Mouse (Mus musculus): ENCODE data around the gene Gm18596.
"Not testable (repeated sequence)": the region's sequence is repeated elsewhere in the genome, so short reads cannot be mapped to it uniquely, and the experiment has no call there.

Gm18596 gene

DNA sequence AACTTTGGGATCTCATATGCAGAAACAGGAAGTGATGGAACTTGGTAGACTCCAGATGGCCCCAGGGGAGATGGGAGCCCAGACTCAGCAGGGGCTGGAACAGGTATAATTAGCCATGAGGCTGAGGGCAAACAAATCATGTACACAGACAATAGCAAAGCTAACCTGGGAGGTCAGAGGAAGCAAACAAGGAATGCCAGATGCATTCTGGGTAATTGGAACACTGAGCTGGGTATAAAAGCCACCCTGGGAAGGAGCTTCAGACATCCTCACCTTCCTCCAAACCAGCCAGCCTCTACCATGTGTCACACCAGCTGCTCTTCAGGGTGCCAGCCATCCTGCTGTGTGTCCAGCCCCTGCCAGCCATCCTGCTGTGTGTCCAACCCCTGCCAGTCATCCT lies 31.3 kb downstream of the Gm18596 start, which contains the start of gene Gm10024:
Gene Gm10024 (plus strand): TSS at position 301 of the 400 bp plus-strand sequence.
- not testable (repeated sequence) for DNase-seq (ENCODE audit: low spot score in 2 of 2)

DNA sequence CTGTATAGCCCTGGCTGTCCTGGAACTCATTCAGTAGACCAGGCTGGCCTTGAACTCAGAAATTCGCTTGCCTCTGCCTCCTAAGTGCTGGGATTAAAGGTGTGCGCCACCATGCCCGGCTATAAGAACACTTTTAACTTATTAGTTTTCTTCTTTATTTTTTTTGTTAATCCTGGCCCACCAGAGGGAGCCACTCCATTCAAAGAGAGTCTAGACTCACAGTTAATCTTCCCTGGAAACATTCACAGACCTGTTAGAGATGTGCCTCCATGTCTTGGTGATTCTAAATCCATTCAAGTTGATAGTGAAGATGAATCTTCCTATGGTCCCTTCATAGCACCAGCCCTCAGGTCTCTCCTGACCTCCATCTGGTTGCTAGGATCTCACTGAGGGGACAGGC lies 32.6 kb downstream of the Gm18596 start:
- DNase-seq (ENCODE audit: low spot score in 2 of 2): no peak

DNA sequence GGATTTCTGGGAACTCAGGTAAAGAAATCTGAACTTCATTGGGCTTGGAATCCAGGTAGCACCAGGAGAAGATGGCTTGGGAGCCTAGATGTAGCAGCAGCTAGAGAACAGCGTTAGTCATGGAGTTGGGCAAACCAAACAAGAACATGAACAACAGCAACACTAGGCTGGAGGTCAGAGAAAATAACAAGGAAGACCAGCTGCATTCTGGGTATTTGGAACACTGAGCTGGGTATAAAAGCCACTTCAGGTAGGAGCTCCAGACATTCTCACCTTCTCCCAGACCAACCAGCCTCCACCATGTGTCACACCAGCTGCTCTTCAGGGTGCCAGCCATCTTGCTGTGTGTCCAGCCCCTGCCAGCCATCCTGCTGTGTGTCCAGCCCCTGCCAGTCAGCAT lies 36.1 kb downstream of the Gm18596 start, which contains the start of gene Gm10272:
Gene Gm10272 (plus strand): TSS at position 301 of the 400 bp plus-strand sequence.
- no peak for DNase-seq (ENCODE audit: low spot score in 2 of 2)

DNA sequence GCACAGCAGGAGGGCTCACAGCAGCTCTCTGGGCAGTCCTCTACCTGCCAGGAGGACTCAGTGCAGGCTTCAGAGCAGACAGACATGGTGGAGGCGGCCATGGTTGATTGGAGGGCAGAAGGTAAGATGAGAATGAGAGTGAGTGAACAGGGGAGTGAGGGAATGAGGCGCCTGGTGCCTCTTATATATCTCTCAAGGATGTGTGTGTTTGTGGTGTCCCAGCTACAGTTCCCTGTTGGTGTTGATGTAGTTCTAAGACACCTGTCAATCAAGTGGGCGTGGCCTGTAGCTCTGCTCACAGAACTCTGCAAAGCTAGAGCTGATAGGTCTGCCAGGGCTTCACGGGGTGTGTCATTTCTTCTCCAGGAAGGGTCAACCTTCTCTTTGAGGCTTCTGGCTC lies 45.3 kb downstream of the Gm18596 start, which contains the start of gene Gm9508:
Gene Gm9508 (minus strand): TSS at position 101 of the 400 bp plus-strand sequence.
- no peak for DNase-seq (ENCODE audit: low spot score in 2 of 2)
